Mouse (Mus musculus) lung, adult 2 months (tissue): ENCODE measurements around the gene Tusc2.

Experiments
- CTCF ChIP-seq: fragments of 200-500 bp; IDR thresholded peaks from 2 replicates; pipeline ENCODE4 v1.5.1; 2011; ENCODE audit warnings: mild to moderate bottlenecking, low read length, control low read depth; ENCODE audit not compliant: insufficient read depth
- POLR2A ChIP-seq: fragments of 200-500 bp; IDR thresholded peaks from 2 replicates; pipeline ENCODE4 v1.6.1; 2011; ENCODE audit warnings: low read depth, mild to moderate bottlenecking, control low read depth, low read length, borderline replicate concordance; ENCODE audit errors: extremely low read depth

DNA sequence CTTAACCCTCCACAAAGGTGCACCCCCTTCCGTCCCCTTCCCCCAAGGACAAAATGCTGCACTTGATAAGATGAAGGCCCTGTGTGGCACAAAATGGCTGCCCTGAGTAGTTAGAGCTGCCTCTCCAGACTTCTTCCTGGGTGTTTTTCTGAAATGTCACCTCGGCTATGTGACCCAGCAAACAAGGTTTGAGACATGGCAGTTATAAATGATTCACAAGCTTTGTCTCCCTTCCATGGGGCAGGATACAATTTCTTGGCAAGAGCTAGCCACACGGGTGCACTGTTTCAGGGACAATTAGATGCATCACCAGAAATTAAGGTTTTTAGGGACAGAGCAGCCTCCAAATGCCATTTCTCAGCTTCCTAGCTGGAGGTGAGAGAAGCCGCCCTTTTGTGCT, 22.6 kb upstream of the Tusc2 start:
- TF ChIP-seq CTCF (no peak), POLR2A (no peak)
